Mouse (Mus musculus): ENCODE results near the gene 1700057G04Rik. TPM values are rescaled to one million over a fixed set of nuclear protein-coding genes. Genes with fewer than 3 reads are reported as not detected.
"Not testable (repeated sequence)": the region's sequence is repeated elsewhere in the genome, so short reads cannot be mapped to it uniquely, and the experiment has no call there.

Gene 1700057G04Rik
- total RNA-seq, 2 experiments from 2014 or later = not detected

- intact Hi-C loops (cut with DNase I) = no loop called here
- DNase-seq (ENCODE audit: low spot score in 2 of 2) = no peak
Measured at GRCm38 (mm10) chr9:92298288-92298687, 10.9 kb upstream of the 1700057G04Rik start.

GRCm38 (mm10) chr9:92301213-92301612 is 8.0 kb upstream of the 1700057G04Rik start:
- intact Hi-C loops (cut with DNase I) = no loop called here
- DNase-seq (ENCODE audit: low spot score in 2 of 2) = no peak

- DNase-seq (ENCODE audit: low spot score in 2 of 2) = no peak
- intact Hi-C loops (cut with DNase I) = no loop called here
Measured at GRCm38 (mm10) chr9:92305075-92305474, 4.1 kb upstream of the 1700057G04Rik start.

GRCm38 (mm10) chr9:92305620-92306220 is 3.5 kb upstream of the 1700057G04Rik start:
- DNase-seq (ENCODE audit: low spot score in 2 of 2) = no peak
- intact Hi-C loops (cut with DNase I) = no loop called here

- intact Hi-C loops (cut with DNase I) = no loop called here
Measured at GRCm38 (mm10) chr9:92316791-92317190, 7.6 kb downstream of the 1700057G04Rik start.

GRCm38 (mm10) chr9:92325936-92326335 is 16.8 kb downstream of the 1700057G04Rik start:
- intact Hi-C loops (cut with DNase I); DNase-seq (ENCODE audit: low spot score in 2 of 2): not testable (repeated sequence)

More at GRCm38 (mm10) chr9:92316791-92317190, 7.6 kb downstream of the 1700057G04Rik start:
- no peak for DNase-seq (ENCODE audit: low spot score in 2 of 2)

- no peak for DNase-seq (ENCODE audit: low spot score in 2 of 2)
- intact Hi-C loops (cut with DNase I) = no loop called here
Measured at GRCm38 (mm10) chr9:92326813-92327212, 17.6 kb downstream of the 1700057G04Rik start.

- no peak for DNase-seq (ENCODE audit: low spot score in 2 of 2)
- intact Hi-C loops (cut with DNase I) = no loop called here
Measured at GRCm38 (mm10) chr9:92331383-92331782, 22.2 kb downstream of the 1700057G04Rik start.

- no peak for DNase-seq (ENCODE audit: low spot score in 2 of 2)
- intact Hi-C loops (cut with DNase I) = no loop called here
Measured at GRCm38 (mm10) chr9:92334845-92335244, 25.7 kb downstream of the 1700057G04Rik start.

GRCm38 (mm10) chr9:92335277-92335818 is 26.2 kb downstream of the 1700057G04Rik start:
- intact Hi-C loops (cut with DNase I) = no loop called here
- no peak for DNase-seq (ENCODE audit: low spot score in 2 of 2)

GRCm38 (mm10) chr9:92337063-92337462 is 27.9 kb downstream of the 1700057G04Rik start:
- intact Hi-C loops (cut with DNase I) = no loop called here
- no peak for DNase-seq (ENCODE audit: low spot score in 2 of 2)

GRCm38 (mm10) chr9:92337661-92338060 is 28.5 kb downstream of the 1700057G04Rik start:
- intact Hi-C loops (cut with DNase I) = no loop called here

GRCm38 (mm10) chr9:92338954-92339353 is 29.8 kb downstream of the 1700057G04Rik start:
- intact Hi-C loops (cut with DNase I) = no loop called here
- DNase-seq (ENCODE audit: low spot score in 2 of 2) = no peak

More at GRCm38 (mm10) chr9:92337661-92338060, 28.5 kb downstream of the 1700057G04Rik start:
- DNase-seq (ENCODE audit: low spot score in 2 of 2) = no peak

GRCm38 (mm10) chr9:92351924-92352323 is 42.7 kb downstream of the 1700057G04Rik start:
- intact Hi-C loops (cut with DNase I) = no loop called here
- DNase-seq (ENCODE audit: low spot score in 2 of 2) = no peak

- no peak for DNase-seq (ENCODE audit: low spot score in 2 of 2)
- intact Hi-C loops (cut with DNase I) = no loop called here
Measured at GRCm38 (mm10) chr9:92353306-92353705, 44.1 kb downstream of the 1700057G04Rik start.

GRCm38 (mm10) chr9:92360691-92361310 is 51.6 kb downstream of the 1700057G04Rik start:
- intact Hi-C loops (cut with DNase I) = no loop called here

GRCm38 (mm10) chr9:92363478-92363877 is 54.3 kb downstream of the 1700057G04Rik start:
- intact Hi-C loops (cut with DNase I) = no loop called here

More at GRCm38 (mm10) chr9:92360691-92361310, 51.6 kb downstream of the 1700057G04Rik start:
- DNase-seq (ENCODE audit: low spot score in 2 of 2) = no peak

GRCm38 (mm10) chr9:92368920-92369319 is 59.7 kb downstream of the 1700057G04Rik start:
- intact Hi-C loops (cut with DNase I) = no loop called here
- DNase-seq (ENCODE audit: low spot score in 2 of 2) = no peak

More at GRCm38 (mm10) chr9:92363478-92363877, 54.3 kb downstream of the 1700057G04Rik start:
- no peak for DNase-seq (ENCODE audit: low spot score in 2 of 2)

GRCm38 (mm10) chr9:92373896-92374295 is 64.7 kb downstream of the 1700057G04Rik start:
- DNase-seq (ENCODE audit: low spot score in 2 of 2) = no peak
- intact Hi-C loops (cut with DNase I) = no loop called here

GRCm38 (mm10) chr9:92374705-92375199 is 65.6 kb downstream of the 1700057G04Rik start:
- intact Hi-C loops (cut with DNase I) = no loop called here
- DNase-seq (ENCODE audit: low spot score in 2 of 2) = no peak
